Mouse (Mus musculus) liver (tissue): Measurements from ENCODE around the gene Hist1h4h.

ENCODE experiments used
- DNase-seq: peaks from one replicate; pipeline ENCODE4 v3.0.0-alpha.2; 2020; ENCODE audit warnings: mixed read lengths

The Hist1h4h gene

GRCm38 (mm10) chr13:23576906-23577639, 46.2 kb downstream of the Hist1h4h start:
- peak; percentile 28 for DNase-seq

GRCm38 (mm10) chr13:23577835-23578234, 47.0 kb downstream of the Hist1h4h start:
- DNase-seq: no peak
